Mouse (Mus musculus): ENCODE results near the gene Vhl.

Gene Vhl

DNA sequence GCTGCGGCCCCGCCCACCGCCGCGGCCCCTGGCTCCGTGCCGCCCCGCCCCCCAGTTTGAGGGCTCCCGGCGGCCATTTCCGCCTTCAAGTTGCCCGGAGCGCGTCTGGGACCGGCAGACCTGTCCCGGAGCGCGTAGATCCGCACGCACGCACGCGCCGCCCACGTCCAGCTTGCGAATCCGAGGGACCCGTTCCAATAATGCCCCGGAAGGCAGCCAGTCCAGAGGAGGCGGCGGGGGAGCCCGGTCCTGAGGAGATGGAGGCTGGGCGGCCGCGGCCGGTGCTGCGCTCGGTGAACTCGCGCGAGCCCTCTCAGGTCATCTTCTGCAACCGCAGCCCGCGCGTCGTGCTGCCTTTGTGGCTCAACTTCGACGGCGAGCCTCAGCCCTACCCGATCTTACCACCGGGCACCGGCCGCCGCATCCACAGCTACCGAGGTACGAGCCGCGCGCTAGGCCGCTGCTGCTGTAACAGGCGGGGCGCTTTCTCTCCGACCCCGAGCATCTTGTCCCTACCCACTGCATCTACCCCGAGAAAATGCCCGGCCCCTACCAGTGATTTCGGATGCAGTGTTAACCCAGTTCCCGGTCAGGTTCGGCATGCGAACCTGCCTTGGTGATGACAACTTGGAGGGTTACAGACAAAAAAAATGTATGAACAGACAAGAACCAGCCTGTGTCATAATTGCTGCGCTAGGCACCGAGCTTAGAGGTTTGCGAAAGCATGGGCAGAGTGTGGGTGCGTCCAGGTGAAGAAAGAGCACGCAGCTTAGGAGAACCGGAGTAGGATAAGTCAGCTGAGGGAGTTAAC lies at the start of gene Vhl:
Gene Vhl, plus strand, starts transcription at position 19 of the 811 bp plus-strand sequence.
- DNase-seq (ENCODE audit: low read depth, low spot score): peak; percentile 93

DNA sequence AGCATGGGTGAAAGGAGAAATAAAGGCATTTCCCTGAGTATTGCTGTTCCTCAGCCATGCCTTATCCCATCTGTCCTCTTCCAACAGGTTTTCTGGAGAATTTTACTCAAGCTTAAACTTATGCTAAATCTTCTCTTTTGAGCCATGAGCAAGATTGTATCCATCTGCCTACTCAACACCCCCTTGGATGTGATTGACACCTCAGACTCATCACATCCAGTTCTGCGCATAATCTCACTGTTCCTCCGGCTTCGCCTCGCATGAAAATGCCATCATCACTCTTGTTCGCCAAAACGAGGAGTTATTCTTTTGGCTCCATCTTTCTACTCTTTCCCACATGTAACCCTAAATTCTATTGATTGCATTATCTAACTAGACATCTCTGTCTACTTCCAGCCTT lies 47.7 kb upstream of the Vhl start:
- DNase-seq (ENCODE audit: low read depth, low spot score): peak; percentile 89

GRCm38 (mm10) chr6:113579306-113579705 lies 44.5 kb upstream of the Vhl start:
- DNase-seq (ENCODE audit: low read depth, low spot score): no peak

DNA sequence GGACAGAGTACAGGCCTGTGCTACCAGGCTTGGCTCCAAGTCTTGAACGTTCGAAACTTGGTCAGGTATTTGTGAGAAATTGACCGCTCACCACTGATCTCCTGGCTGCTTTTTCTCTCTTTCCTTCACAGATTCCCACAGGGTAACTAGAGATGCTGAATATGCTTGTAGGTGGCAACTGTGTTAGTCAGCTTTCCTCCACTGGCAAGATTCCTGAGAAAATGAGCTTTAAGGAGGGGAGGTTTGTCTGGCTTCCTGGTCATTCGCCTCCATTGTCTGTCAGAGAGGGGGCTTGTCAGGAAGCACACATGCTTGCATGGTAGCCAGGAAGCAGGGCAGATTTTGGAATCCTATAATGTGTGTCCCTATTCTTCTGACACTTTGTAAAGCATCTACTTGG lies 40.7 kb upstream of the Vhl start:
- peak; percentile 74 for DNase-seq (ENCODE audit: low read depth, low spot score)

- DNase-seq (ENCODE audit: low read depth, low spot score): peak; percentile 79
Measured at GRCm38 (mm10) chr6:113585065-113585464, 38.7 kb upstream of the Vhl start.

GRCm38 (mm10) chr6:113586466-113587183 lies 37.1 kb upstream of the Vhl start:
- DNase-seq (ENCODE audit: low read depth, low spot score): peak; percentile 35

GRCm38 (mm10) chr6:113592637-113593036 lies 31.1 kb upstream of the Vhl start:
- no peak for DNase-seq (ENCODE audit: low read depth, low spot score)

DNA sequence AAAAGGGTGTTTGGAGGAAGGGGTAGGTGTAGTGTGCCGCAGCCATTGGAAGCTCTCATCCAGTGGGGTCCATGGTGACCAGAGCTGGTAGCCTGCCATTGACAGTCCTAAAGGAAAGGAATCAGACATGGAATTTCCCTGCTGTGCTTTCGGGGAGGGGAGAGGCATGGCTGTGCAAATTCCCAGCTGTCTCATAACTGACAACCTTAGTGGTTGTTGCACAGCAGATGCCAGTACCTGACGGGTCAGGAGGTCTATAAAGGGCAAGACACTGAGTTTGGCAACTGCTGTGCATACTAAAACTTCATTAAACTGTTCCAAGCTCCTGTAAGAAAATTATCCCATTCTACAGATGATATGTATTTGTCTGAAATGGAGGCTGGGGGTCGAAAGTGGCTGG lies 25.8 kb upstream of the Vhl start:
- no peak for DNase-seq (ENCODE audit: low read depth, low spot score)

DNA sequence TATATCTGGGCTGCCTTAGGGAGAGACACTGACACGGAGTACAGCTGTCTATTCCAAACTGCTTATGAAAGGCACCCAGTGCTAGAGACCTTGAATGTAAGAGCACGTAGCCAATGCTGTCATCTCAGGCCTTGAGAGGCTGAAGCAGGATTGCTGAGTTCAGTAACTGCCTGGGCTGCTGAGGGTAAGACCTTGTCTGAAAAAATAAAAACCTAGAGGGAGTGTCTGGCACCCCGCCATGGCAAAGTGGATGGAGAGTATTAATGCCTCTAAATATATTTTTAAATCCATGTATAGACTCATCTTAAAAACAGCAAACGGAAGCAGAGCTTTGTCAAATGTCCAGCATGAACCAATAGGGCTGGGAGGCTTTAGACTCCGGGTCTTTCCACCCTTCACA lies 23.9 kb upstream of the Vhl start:
- DNase-seq (ENCODE audit: low read depth, low spot score): peak; percentile 18

- no peak for DNase-seq (ENCODE audit: low read depth, low spot score)
Measured at GRCm38 (mm10) chr6:113600543-113601139, 23.1 kb upstream of the Vhl start, which contains the start of gene Fancd2os. Gene Fancd2os (minus strand): TSS chr6:113600715.

DNA sequence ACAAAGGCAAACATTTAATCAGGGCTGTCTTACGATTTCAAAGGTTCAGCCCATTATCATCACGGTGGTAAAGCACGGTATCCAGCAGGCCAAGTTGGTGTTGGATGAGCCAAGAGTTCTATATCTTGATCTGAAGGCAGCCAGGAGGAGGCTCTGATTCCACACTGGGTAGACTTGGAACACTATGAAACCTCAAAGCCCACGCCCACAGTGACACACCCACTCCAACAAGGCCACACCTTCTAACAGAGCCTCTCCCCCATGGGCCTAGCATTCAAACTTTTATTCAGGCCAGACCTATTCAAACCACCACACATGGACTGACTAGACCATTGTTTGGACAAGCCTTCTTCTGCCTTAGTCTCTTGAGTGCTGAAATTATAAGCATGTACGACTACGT lies 20.9 kb upstream of the Vhl start:
- DNase-seq (ENCODE audit: low read depth, low spot score): no peak

DNA sequence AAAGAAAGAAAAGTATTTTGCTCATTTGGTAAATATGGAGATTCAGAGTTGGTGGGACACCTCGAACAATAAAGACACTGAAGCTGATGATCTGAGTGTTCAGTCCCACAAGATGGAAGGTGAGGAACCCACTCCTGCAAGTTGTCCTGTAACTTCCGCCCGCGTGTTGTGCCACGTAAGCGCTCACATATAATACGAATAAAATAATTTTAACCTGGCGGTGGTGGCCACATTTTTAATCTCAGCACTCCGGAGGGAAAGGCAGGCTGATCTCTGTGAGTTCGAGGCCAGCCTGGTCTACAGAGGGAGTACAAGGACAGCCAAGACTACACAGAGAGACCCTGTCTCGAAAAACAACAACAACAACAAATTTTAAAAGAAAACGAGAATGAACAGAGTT lies 19.8 kb upstream of the Vhl start:
- DNase-seq (ENCODE audit: low read depth, low spot score): no peak

DNA sequence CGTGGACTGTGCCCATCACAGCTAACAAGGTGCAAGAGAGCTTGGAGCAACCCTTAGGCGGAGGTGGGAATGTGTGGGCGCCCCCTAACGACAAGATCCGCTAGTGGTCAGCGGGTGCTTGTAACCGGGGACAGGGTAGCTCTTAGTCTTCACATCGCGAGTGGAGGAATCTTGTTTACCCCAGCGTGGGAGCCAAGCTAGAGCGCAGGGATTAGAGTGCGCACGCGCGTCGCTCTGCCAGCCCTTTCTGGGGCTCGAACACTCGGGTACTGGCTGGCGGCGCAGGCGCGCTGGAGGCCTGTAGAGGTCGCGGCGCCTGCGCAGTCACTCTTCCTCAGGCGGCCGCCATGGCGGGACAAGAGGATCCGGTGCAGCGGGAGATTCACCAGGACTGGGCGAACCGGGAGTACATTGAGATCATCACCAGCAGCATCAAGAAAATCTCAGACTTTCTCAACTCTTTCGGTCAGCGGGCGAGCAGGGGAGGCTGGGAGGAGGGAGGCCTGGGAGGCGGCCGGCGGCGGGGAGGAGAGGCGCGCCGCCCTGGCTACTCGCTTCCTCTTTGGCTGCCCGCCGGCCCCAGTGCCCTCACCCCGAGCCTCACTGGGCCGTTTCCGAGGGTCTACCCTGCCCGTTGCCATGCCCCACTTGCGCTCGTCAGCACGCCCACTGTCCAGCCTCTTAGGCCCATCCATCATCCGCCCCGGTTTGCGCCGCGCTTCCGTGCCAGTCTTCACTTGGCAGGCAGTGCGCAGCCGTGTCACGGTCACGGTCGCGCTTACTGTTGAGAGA lies 19.1 kb upstream of the Vhl start, which contains the start of gene Brk1:
Gene Brk1, plus strand, starts transcription at position 341 of the 792 bp plus-strand sequence.
- peak; percentile 96 for DNase-seq (ENCODE audit: low read depth, low spot score)

- no peak for DNase-seq (ENCODE audit: low read depth, low spot score)
Measured at GRCm38 (mm10) chr6:113605224-113605545, 18.6 kb upstream of the Vhl start.

DNA sequence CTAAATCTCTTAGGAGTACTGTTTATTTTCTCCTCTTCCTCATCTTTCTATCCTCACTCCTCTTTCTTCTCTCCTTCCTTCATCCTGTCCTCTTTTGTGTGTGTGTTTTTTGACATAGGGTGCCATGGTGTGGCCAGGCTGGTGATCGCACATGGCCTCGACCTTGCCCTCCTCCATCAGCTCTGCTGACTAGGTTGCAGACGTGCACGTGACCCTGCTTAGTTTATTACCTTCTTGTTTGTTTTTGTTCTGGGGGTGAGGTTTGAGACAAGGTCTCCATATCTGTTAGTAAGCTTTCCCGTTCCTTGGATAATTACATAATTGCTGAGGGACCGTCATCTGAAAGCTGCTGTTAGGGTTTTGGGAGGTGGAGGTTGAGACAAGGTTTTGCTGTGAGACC lies 14.9 kb upstream of the Vhl start:
- DNase-seq (ENCODE audit: low read depth, low spot score): no peak

DNA sequence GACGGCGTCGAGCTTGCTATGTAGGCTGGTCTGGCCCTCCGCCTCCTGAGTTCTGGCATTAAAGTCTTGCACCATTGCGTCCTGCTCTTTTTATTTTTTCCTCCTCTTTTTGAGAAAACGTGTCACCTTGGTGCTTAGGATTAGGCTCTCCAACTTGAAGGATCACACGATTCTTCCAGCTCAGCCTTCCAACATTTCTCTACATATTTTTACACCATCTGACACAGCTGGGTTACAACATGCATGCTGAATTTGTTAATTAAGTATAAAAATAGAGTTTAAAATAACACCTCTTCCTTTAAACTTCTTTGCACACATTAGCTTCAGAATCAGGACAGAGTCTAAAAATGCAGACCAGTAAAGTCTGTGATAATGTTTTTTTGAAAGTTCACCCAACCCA lies 14.5 kb upstream of the Vhl start:
- DNase-seq (ENCODE audit: low read depth, low spot score): peak; percentile 79

DNA sequence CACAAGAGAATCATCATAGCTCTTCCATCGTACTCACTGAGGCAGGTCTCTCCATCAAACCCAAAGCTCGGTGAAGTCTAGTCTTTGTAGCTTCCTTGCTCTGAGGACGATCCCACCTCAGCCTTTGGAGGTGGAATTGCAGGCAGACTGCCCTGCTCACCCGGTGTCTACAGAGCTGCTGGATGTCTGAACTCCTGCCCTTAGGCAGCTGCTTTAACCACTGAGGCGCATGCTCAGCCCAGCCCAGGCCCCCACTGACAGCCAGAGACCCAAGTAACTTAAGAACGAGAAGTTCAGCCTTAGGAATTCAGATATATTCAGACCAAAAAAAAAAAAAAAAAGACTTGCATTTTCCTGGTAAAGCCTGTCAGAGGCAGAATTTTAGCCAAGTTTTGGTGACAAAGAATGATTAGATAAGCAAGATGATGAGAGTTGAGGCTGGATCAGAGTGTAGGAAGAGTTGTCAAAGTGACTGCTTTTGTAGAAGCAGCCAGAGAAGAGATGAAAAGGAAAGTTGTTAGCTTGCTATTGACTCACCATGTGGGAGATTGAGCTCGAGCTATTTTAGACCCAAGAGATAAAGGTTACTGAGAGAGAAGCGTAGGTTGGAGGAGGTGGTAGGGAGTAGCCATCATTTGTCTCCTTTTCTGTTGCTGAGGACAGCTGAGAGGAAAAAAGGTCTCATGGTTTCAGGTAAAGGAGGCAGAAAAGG lies 11.3 kb upstream of the Vhl start:
- peak; percentile 90 for DNase-seq (ENCODE audit: low read depth, low spot score)

DNA sequence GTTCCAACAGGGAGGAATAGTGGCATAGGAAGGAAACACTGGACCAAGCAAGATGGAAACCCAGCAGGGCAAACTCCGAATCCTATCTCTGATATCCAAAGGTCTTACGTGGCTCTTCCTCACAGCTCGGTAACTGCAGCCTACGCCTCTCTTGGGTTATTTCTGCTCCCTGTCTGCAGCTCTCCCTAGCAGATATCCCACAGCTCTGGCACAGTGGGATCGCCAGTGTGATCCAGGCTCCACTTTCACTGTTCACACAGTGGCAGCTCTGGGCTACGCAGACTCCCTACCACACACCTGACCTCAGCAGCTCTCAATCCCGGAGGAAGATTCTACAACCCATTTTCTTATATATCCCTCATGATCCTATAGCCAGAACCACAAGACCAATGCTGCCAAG lies 9.6 kb upstream of the Vhl start:
- peak; percentile 74 for DNase-seq (ENCODE audit: low read depth, low spot score)

GRCm38 (mm10) chr6:113614997-113615396 lies 8.8 kb upstream of the Vhl start:
- peak; percentile 76 for DNase-seq (ENCODE audit: low read depth, low spot score)

GRCm38 (mm10) chr6:113615489-113615888 lies 8.3 kb upstream of the Vhl start:
- DNase-seq (ENCODE audit: low read depth, low spot score): peak; percentile 43

- DNase-seq (ENCODE audit: low read depth, low spot score): no peak
Measured at GRCm38 (mm10) chr6:113623386-113623785, 373 bp upstream of the Vhl start.
